Comparison of ENCODE assay signal across 22 mouse cellular contexts in genomic region chr11:120264008-120264407, GRCm38 (mm10). TPM values are rescaled to one million over a fixed set of nuclear protein-coding genes. Genes with fewer than 3 reads are reported as not detected.
A peak's percentile ranks its signal among the peaks of the same experiment; 100 is the strongest.
DNase-seq lines count a peak whose midpoint lies in the region; ATAC-seq and TF ChIP-seq lines count a peak whose summit lies in the region.
"Had no signal": no experiment of that assay in that cellular context is flagged by ENCODE, and none has a peak within 500 bp of the region (broad histone marks: within the 10 kb centered on the region; RNA-seq: fewer than 3 reads in every experiment).

No protein-coding gene starts in this region.

- no peak for ATAC-seq in midbrain, postnatal 0 days (ENCODE audit: low FRiP score)
- ATAC-seq in midbrain, embryonic 16.5 days, result no peak
- no peak for ATAC-seq in limb, embryonic 13.5 days (ENCODE audit: low FRiP score, low read depth)
- ATAC-seq in CD4-positive, CD25-positive, alpha-beta regulatory T cell, adult 4 months, result no peak
- ATAC-seq: forebrain, embryonic 15.5 days had no signal

- DNase-seq in embryo, embryonic 11 days, result peak; percentile 34
- no peak for DNase-seq in embryo, embryonic 9.5 days (ENCODE audit: extremely low spot score)
- peak; percentile 41 for DNase-seq in kidney, adult 2 months
- no peak for DNase-seq in kidney, adult 9 months
- peak; percentile 54 for DNase-seq in midbrain, postnatal 0 days (ENCODE audit: low spot score)
- DNase-seq: adrenal gland, postnatal 36 days; cerebellum, adult 18-20 months; cerebellum, postnatal 25 days; heart, postnatal 4 days; kidney, adult 18-20 months; kidney, postnatal 36 days; left cerebral cortex, postnatal 4 days; liver, embryonic 13.5 days; thymus, adult 2 months had no signal

- no peak for TF ChIP-seq CTCF in kidney, adult 2 months (conservative IDR thresholded peaks at IDR 0.05; ENCODE audit: insufficient read depth, insufficient read length, low read depth, low read length)
- TF ChIP-seq CTCF in midbrain, postnatal 0 days (IDR thresholded peaks at IDR 0.05), result no peak

- 65% methylated on average over 6 of the region's 6 CpGs for WGBS in kidney, adult 2 months
- WGBS in midbrain, postnatal 0 days, result 44% methylated on average over 6 of the region's 6 CpGs
- 40% methylated on average over 6 of the region's 6 CpGs for WGBS in midbrain, embryonic 16.5 days
- 43% methylated on average over 6 of the region's 6 CpGs for WGBS in limb, embryonic 13.5 days

- H3K27ac ChIP-seq in kidney, adult 2 months (ENCODE audit: insufficient read depth, low read depth, low read length), result no peak overlapping the region
- H3K27ac ChIP-seq in midbrain, postnatal 0 days (ENCODE audit: low read depth, low read length), result no peak overlapping the region
- no peak overlapping the region for H3K27ac ChIP-seq in midbrain, embryonic 16.5 days (ENCODE audit: low read length)
- 0 out of 2 replicates have a peak overlapping the region, but pooled peaks have one; percentile 73 for H3K27ac ChIP-seq in limb, embryonic 13.5 days
- H3K27ac ChIP-seq: forebrain, embryonic 15.5 days; liver, embryonic 13.5 days had no signal

- H3K9ac ChIP-seq in midbrain, postnatal 0 days (replicated peaks; ENCODE audit: low read length, poor library complexity, severe bottlenecking), result no peak overlapping the region
- no peak overlapping the region for H3K9ac ChIP-seq in midbrain, embryonic 16.5 days (ENCODE audit: low read depth, low read length)
- H3K9ac ChIP-seq in limb, embryonic 13.5 days, result no peak overlapping the region
- H3K9ac ChIP-seq: embryonic facial prominence, embryonic 12.5 days; forebrain, embryonic 15.5 days; liver, embryonic 13.5 days had no signal

- no peaks in the 10 kb centered on the region for H3K36me3 ChIP-seq in kidney, adult 2 months (ENCODE audit: control insufficient read depth, insufficient read depth, low read length)
- peaks cover 6% of the 10 kb centered on the region; the same call in 1 of the 2 replicates for H3K36me3 ChIP-seq in midbrain, postnatal 0 days (ENCODE audit: insufficient read depth, low read length)
- no peaks in the 10 kb centered on the region for H3K36me3 ChIP-seq in midbrain, embryonic 16.5 days (ENCODE audit: control insufficient read depth, insufficient read depth, low read length)
- peaks cover 12% of the 10 kb centered on the region for H3K36me3 ChIP-seq in limb, embryonic 13.5 days
- H3K36me3 ChIP-seq: forebrain, embryonic 15.5 days; liver, embryonic 13.5 days had no signal

- no peaks in the 10 kb centered on the region for H3K9me3 ChIP-seq in midbrain, postnatal 0 days (ENCODE audit: low read length)
- H3K9me3 ChIP-seq in midbrain, embryonic 16.5 days (replicated peaks; ENCODE audit: control insufficient read depth, low read length, poor library complexity, severe bottlenecking), result no peaks in the 10 kb centered on the region
- H3K9me3 ChIP-seq in limb, embryonic 13.5 days, result no peaks in the 10 kb centered on the region
- H3K9me3 ChIP-seq: embryonic facial prominence, embryonic 12.5 days; forebrain, embryonic 15.5 days; liver, embryonic 13.5 days; megakaryocyte, embryonic 14.5 days had no signal

- H3K4me2 ChIP-seq in midbrain, postnatal 0 days (ENCODE audit: low read depth, low read length, poor library complexity, severe bottlenecking), result no peak overlapping the region
- H3K4me2 ChIP-seq in midbrain, embryonic 16.5 days (ENCODE audit: low read length), result no peak overlapping the region
- H3K4me2 ChIP-seq in limb, embryonic 13.5 days (replicated peaks), result peak overlapping the region; percentile 44; the same call in 1 of the 2 replicates
- H3K4me2 ChIP-seq: embryonic facial prominence, embryonic 12.5 days; forebrain, embryonic 15.5 days; liver, embryonic 13.5 days had no signal

- H3K4me3 ChIP-seq in kidney, adult 2 months (ENCODE audit: insufficient read depth, low read depth, low read length), result no peak overlapping the region
- H3K4me3 ChIP-seq in midbrain, postnatal 0 days (ENCODE audit: low read depth, low read length), result no peak overlapping the region
- H3K4me3 ChIP-seq in midbrain, embryonic 16.5 days (ENCODE audit: low read depth, low read length), result no peak overlapping the region
- no peak overlapping the region for H3K4me3 ChIP-seq in limb, embryonic 13.5 days
- H3K4me3 ChIP-seq: embryonic facial prominence, embryonic 12.5 days; erythroblast, embryonic 14.5 days; forebrain, embryonic 15.5 days; liver, embryonic 13.5 days; megakaryocyte, embryonic 14.5 days; myocyte had no signal

- H3K4me1 ChIP-seq in kidney, adult 2 months (ENCODE audit: control insufficient read depth, insufficient read depth, low read length), result peaks cover 34% of the 10 kb centered on the region
- peaks cover 27% of the 10 kb centered on the region for H3K4me1 ChIP-seq in midbrain, postnatal 0 days (ENCODE audit: insufficient read depth, low read length)
- H3K4me1 ChIP-seq in midbrain, embryonic 16.5 days (ENCODE audit: control insufficient read depth, insufficient read depth, low read length), result peaks cover 57% of the 10 kb centered on the region
- peaks cover 99% of the 10 kb centered on the region for H3K4me1 ChIP-seq in limb, embryonic 13.5 days

- no peaks in the 10 kb centered on the region for H3K27me3 ChIP-seq in kidney, adult 2 months (replicated peaks; ENCODE audit: control insufficient read depth, insufficient read depth, low read length)
- no peaks in the 10 kb centered on the region for H3K27me3 ChIP-seq in midbrain, postnatal 0 days (ENCODE audit: insufficient read depth, low read length)
- no peaks in the 10 kb centered on the region for H3K27me3 ChIP-seq in midbrain, embryonic 16.5 days (ENCODE audit: control insufficient read depth, insufficient read depth, low read depth, low read length)
- peaks cover 11% of the 10 kb centered on the region; the same call in 1 of the 2 replicates for H3K27me3 ChIP-seq in limb, embryonic 13.5 days
- H3K27me3 ChIP-seq: embryonic facial prominence, embryonic 12.5 days; forebrain, embryonic 15.5 days; liver, embryonic 13.5 days had no signal

- no peak for TF ChIP-seq POLR2A in kidney, adult 2 months (IDR thresholded peaks at IDR 0.05; ENCODE audit: low read depth, low read length)

RNA-seq across cellular contexts. Expression of gene Bahcc1, which starts 31.3 kb away (rescaled TPM):
- polyA plus RNA-seq in kidney, adult 2 months (2012; rRNA removed), result 8.0 and 9.2 TPM in 2 replicates
- 39.9 and 49.8 TPM in 2 replicates for total RNA-seq in midbrain, postnatal 0 days (2014; rRNA removed)
- polyA plus RNA-seq in midbrain, postnatal 0 days (2015; fragmentation: Nextera tagmentation; extraction: Ambion mirVana), result 5.9 and 9.5 TPM in 2 replicates
- 9.7 and 13.7 TPM in 2 replicates for polyA plus RNA-seq in midbrain, embryonic 16.5 days (2015; fragmentation: Nextera tagmentation; extraction: Ambion mirVana)
- 12.7 and 13.8 TPM in 2 replicates for polyA plus RNA-seq in limb, embryonic 13.5 days (2015; fragmentation: Nextera tagmentation; extraction: Ambion mirVana)
- polyA plus RNA-seq in CD4-positive, CD25-positive, alpha-beta regulatory T cell, adult 4 months (2017; shearing (Covaris generic)), result not detected

Comparison
In these comparisons a context has a peak if more than half of its experiments do, and no peak if none do; other contexts are left out.
1. DNase-seq: peak in embryo, embryonic 11 days (single experiment), kidney, adult 2 months (single experiment) and midbrain, postnatal 0 days (single experiment); none in embryo, embryonic 9.5 days (single experiment) and kidney, adult 9 months (single experiment).